Mouse (Mus musculus): ENCODE results near the gene 1700025G04Rik. TPM values are rescaled to one million over a fixed set of nuclear protein-coding genes. Genes with fewer than 3 reads are reported as not detected.
"Not testable (repeated sequence)": the region's sequence is repeated elsewhere in the genome, so short reads cannot be mapped to it uniquely, and the experiment has no call there.

Gene 1700025G04Rik
- total and polyA plus RNA-seq, 2 experiments from 2014 or later: 25.5 to 43.2 TPM

GRCm38 (mm10) chr1:151816051-151816450, 273.9 kb downstream of the 1700025G04Rik start:
- TF ChIP-seq CTCF (IDR thresholded peaks at IDR 0.05; ENCODE audit: low read depth): no peak
- H3K27ac ChIP-seq (ENCODE audit: low read depth, low read length): no peak overlapping the region
- WGBS: 92% methylated on average over 3 of the region's 3 CpGs
- H3K4me2 ChIP-seq (ENCODE audit: low read depth): no peak overlapping the region
- H3K27me3 ChIP-seq (ENCODE audit: insufficient read depth, low read length): no peaks in the 10 kb centered on the region
- peaks cover 27% of the 10 kb centered on the region for H3K36me3 ChIP-seq (ENCODE audit: insufficient read depth)
- H3K4me3 ChIP-seq (ENCODE audit: low read depth, low read length): no peak overlapping the region
- ATAC-seq: no peak
- H3K9ac ChIP-seq: no peak overlapping the region
- no peak for DNase-seq
- H3K9me3 ChIP-seq (ENCODE audit: low read length): no peaks in the 10 kb centered on the region
- no peaks in the 10 kb centered on the region for H3K4me1 ChIP-seq (ENCODE audit: insufficient read depth)

GRCm38 (mm10) chr1:151812004-151812712, 277.8 kb downstream of the 1700025G04Rik start:
- no peak overlapping the region for H3K4me2 ChIP-seq (ENCODE audit: low read depth)
- H3K9me3 ChIP-seq (ENCODE audit: low read length): no peaks in the 10 kb centered on the region
- peak; percentile 92 for ATAC-seq
- no peak overlapping the region for H3K4me3 ChIP-seq (ENCODE audit: low read depth, low read length)
- peak; percentile 22 for DNase-seq
- peaks cover 29% of the 10 kb centered on the region for H3K36me3 ChIP-seq (ENCODE audit: insufficient read depth)
- H3K27me3 ChIP-seq (ENCODE audit: insufficient read depth, low read length): no peaks in the 10 kb centered on the region
- no peaks in the 10 kb centered on the region for H3K4me1 ChIP-seq (ENCODE audit: insufficient read depth)
- no peak for TF ChIP-seq CTCF (IDR thresholded peaks at IDR 0.05; ENCODE audit: low read depth)
- 71% methylated on average over 13 of the region's 13 CpGs for WGBS
- no peak overlapping the region for H3K9ac ChIP-seq
- peak overlapping the region; percentile 64 for H3K27ac ChIP-seq (ENCODE audit: low read depth, low read length)

- no peak overlapping the region for H3K4me2 ChIP-seq (ENCODE audit: low read depth)
- no peaks in the 10 kb centered on the region for H3K4me1 ChIP-seq (ENCODE audit: insufficient read depth)
- no peak for TF ChIP-seq CTCF (IDR thresholded peaks at IDR 0.05; ENCODE audit: low read depth)
- H3K9me3 ChIP-seq (ENCODE audit: low read length): no peaks in the 10 kb centered on the region
- no peak overlapping the region for H3K9ac ChIP-seq
- no peak for ATAC-seq
- no peak overlapping the region for H3K27ac ChIP-seq (ENCODE audit: low read depth, low read length)
- 82% methylated on average over 16 of the region's 16 CpGs for WGBS
- no peak overlapping the region for H3K4me3 ChIP-seq (ENCODE audit: low read depth, low read length)
- DNase-seq: no peak
- peaks cover 33% of the 10 kb centered on the region for H3K36me3 ChIP-seq (ENCODE audit: insufficient read depth)
- no peaks in the 10 kb centered on the region for H3K27me3 ChIP-seq (ENCODE audit: insufficient read depth, low read length)
Measured at GRCm38 (mm10) chr1:151811456-151811855, 278.5 kb downstream of the 1700025G04Rik start.

GRCm38 (mm10) chr1:151810628-151811421, 279.1 kb downstream of the 1700025G04Rik start:
- no peak for DNase-seq
- 74% methylated on average over 7 of the region's 7 CpGs for WGBS

GRCm38 (mm10) chr1:151807286-151807685, 282.6 kb downstream of the 1700025G04Rik start:
- DNase-seq: no peak
- H3K36me3 ChIP-seq (ENCODE audit: insufficient read depth): peaks cover 53% of the 10 kb centered on the region
- no peaks in the 10 kb centered on the region for H3K4me1 ChIP-seq (ENCODE audit: insufficient read depth)
- no peak overlapping the region for H3K4me2 ChIP-seq (ENCODE audit: low read depth)
- no peaks in the 10 kb centered on the region for H3K9me3 ChIP-seq (ENCODE audit: low read length)
- H3K9ac ChIP-seq: no peak overlapping the region
- 88% methylated on average over 5 of the region's 5 CpGs for WGBS
- H3K27ac ChIP-seq (ENCODE audit: low read depth, low read length): no peak overlapping the region
- TF ChIP-seq CTCF (IDR thresholded peaks at IDR 0.05; ENCODE audit: low read depth): no peak
- H3K4me3 ChIP-seq (ENCODE audit: low read depth, low read length): no peak overlapping the region
- no peaks in the 10 kb centered on the region for H3K27me3 ChIP-seq (ENCODE audit: insufficient read depth, low read length)
- ATAC-seq: no peak

More at GRCm38 (mm10) chr1:151810628-151811421, 279.1 kb downstream of the 1700025G04Rik start:
- Histone ChIP-seq H3K36me3 (ENCODE audit: insufficient read depth) (peaks cover 35% of the 10 kb centered on the region), H3K9ac (no peak overlapping the region), H3K4me1 (ENCODE audit: insufficient read depth) (no peaks in the 10 kb centered on the region), H3K9me3 (ENCODE audit: low read length) (no peaks in the 10 kb centered on the region), H3K27me3 (ENCODE audit: insufficient read depth, low read length) (no peaks in the 10 kb centered on the region), H3K4me2 (ENCODE audit: low read depth) (no peak overlapping the region), H3K4me3 (ENCODE audit: low read depth, low read length) (no peak overlapping the region), H3K27ac (ENCODE audit: low read depth, low read length) (no peak overlapping the region)
- no peak for TF ChIP-seq CTCF (IDR thresholded peaks at IDR 0.05; ENCODE audit: low read depth)
- ATAC-seq: no peak; the same call in 1 of the 2 replicates

GRCm38 (mm10) chr1:151802795-151803194, 287.1 kb downstream of the 1700025G04Rik start:
- H3K4me3 ChIP-seq (ENCODE audit: low read depth, low read length); H3K4me1 ChIP-seq (ENCODE audit: insufficient read depth); H3K27me3 ChIP-seq (ENCODE audit: insufficient read depth, low read length); DNase-seq; H3K9ac ChIP-seq; ATAC-seq; H3K27ac ChIP-seq (ENCODE audit: low read depth, low read length); H3K9me3 ChIP-seq (ENCODE audit: low read length); H3K4me2 ChIP-seq (ENCODE audit: low read depth): not testable (repeated sequence)
- WGBS: 77% methylated on average over 3 of the region's 3 CpGs
- peaks cover 41% of the 10 kb centered on the region for H3K36me3 ChIP-seq (ENCODE audit: insufficient read depth)
